Mouse (Mus musculus) MEL (cell line): ENCODE measurements around the gene Etv5.

Experiments used
- CTCF ChIP-seq, 3 experiments: IDR thresholded peaks in 2 of 3; conservative IDR thresholded peaks in 1 of 3; 2 replicates each; pipeline ENCODE4 v1.5.1; 2011 to 2012; ENCODE audit warnings: low read length in 3 of 3, low read depth in 2 of 3, mild to moderate bottlenecking in 2 of 3, improper control_type of control experiment in 1 of 3, inconsistent platforms in 1 of 3, mixed read lengths in 1 of 3, moderate library complexity in 1 of 3; ENCODE audit not compliant: control insufficient read depth in 1 of 3, insufficient read depth in 1 of 3, poor library complexity in 1 of 3, severe bottlenecking in 1 of 3
- EP300 ChIP-seq, 2 experiments: IDR thresholded peaks; 2 replicates each; pipeline ENCODE4 v1.6.1; 2011; ENCODE audit warnings: improper control_type of control experiment in 2 of 2, low read length in 2 of 2, low read depth in 1 of 2, mild to moderate bottlenecking in 1 of 2
- ETS1 ChIP-seq: IDR thresholded peaks from 2 replicates; pipeline ENCODE4 v1.6.1; 2012; ENCODE audit warnings: low read depth, mild to moderate bottlenecking, inconsistent platforms, low read length, improper control_type of control experiment, moderate library complexity
- MAZ ChIP-seq: IDR thresholded peaks from 2 replicates; pipeline ENCODE4 v1.6.1; 2012; ENCODE audit warnings: low read depth, mild to moderate bottlenecking, inconsistent platforms, low read length, improper control_type of control experiment
- POLR2A ChIP-seq, 2 experiments: IDR thresholded peaks; 2 replicates each; pipeline ENCODE4 v1.6.1; 2011 to 2012; ENCODE audit warnings: low read length in 2 of 2, mild to moderate bottlenecking in 2 of 2, control low read depth in 1 of 2, improper control_type of control experiment in 1 of 2, low read depth in 1 of 2, moderate library complexity in 1 of 2; ENCODE audit not compliant: control insufficient read depth in 1 of 2, insufficient read depth in 1 of 2, poor library complexity in 1 of 2
- UBTF ChIP-seq: IDR thresholded peaks from 2 replicates; pipeline ENCODE4 v1.6.1; 2012; ENCODE audit warnings: low read depth, mild to moderate bottlenecking, inconsistent platforms, low read length, improper control_type of control experiment, moderate library complexity, borderline replicate concordance; ENCODE audit not compliant: insufficient read depth

GRCm38 (mm10) chr16:22395093-22395844, 44.2 kb downstream of the Etv5 start:
- TF ChIP-seq POLR2A (IDR thresholded peaks at IDR 0.05; ENCODE audit: control insufficient read depth in 1 of 2, insufficient read depth in 1 of 2, low read depth in 1 of 2, low read length in 2 of 2, poor library complexity in 1 of 2), result no peak
- no peak for TF ChIP-seq CTCF (IDR thresholded peaks at IDR 0.05 in 2 of 3, conservative IDR thresholded peaks at IDR 0.05 in 1 of 3; ENCODE audit: control insufficient read depth in 1 of 3, insufficient read depth in 1 of 3, low read depth in 2 of 3, low read length in 3 of 3, poor library complexity in 1 of 3, severe bottlenecking in 1 of 3)
- TF ChIP-seq ETS1, result no peak
- no peak for TF ChIP-seq UBTF
- TF ChIP-seq EP300 (IDR thresholded peaks at IDR 0.05; ENCODE audit: low read depth in 1 of 2, low read length in 2 of 2), result no peak
- TF ChIP-seq MAZ, result no peak
